Mouse (Mus musculus) cerebellum, adult (tissue): Measurements from ENCODE around the gene Ndufa6.

Source experiments
- ATAC-seq: cut with Nextera tagmentation; 2 replicates; pipeline ENCODE4 v1.9.2; 2017; ENCODE audit warnings: mild to moderate bottlenecking, moderate library complexity, mixed read lengths; ENCODE audit not compliant: insufficient number of reproducible peaks, low FRiP score, low TSS enrichment

The Ndufa6 gene

DNA sequence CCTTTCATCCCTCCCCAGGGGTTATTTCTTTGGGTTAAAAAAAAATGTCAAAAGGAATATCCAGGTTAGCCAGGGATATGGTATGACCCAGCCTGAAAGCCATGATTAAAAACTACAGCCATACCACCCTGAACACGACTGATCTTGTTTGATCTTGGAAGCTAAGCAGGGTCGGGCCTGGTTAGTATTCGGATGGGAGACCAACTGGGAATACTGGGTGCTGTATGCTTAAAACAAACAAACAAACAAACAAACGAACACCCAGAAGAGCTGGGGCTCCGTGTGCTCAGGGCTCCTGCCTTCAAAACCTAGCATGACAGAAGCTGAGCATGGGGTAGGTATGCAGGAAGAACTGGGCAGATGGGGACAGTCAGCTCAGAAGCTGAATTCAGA is 11.6 kb downstream of the Ndufa6 start:
- ATAC-seq: no peak

DNA sequence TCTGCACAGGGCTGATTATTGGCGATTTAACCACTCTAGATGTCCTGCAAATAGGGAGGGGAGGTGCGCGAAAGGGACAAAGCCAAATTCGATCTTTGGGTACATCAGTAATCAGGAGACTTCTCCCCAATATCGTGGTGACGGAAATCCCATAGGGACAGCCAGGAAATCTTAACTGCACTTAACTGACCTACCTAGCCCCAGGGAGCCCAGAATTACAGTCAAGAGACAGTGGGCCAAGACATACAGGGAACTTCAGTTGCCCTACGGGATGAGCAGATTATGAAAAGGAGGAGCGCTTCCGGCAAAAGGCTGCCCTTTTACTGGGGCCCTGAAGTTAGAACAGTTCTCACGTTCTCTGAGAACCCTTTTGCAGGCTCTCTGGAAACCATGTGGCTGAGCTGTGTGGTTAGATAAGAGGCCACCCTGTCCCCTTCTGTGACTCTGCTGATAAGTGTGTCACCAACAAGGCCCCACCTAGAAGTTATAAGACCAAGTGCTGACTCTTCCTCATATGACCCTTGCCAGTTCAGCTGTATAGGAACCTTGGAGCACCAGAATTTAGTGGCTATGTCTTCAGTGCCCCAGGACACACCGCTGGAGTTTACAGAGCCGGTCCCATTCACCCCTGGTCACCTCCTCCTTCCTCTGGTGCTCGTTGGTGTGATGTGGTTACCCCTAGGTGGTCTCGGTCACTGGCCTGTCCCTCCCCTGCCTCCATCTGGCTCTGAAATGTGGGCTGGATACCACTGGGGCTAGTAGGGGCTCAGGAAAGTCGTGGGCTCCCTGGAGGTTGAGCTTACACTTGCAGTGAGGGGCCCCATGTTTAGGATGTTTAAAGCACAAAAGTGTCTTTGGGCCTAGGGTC is 12.2 kb downstream of the Ndufa6 start:
- no peak for ATAC-seq

DNA sequence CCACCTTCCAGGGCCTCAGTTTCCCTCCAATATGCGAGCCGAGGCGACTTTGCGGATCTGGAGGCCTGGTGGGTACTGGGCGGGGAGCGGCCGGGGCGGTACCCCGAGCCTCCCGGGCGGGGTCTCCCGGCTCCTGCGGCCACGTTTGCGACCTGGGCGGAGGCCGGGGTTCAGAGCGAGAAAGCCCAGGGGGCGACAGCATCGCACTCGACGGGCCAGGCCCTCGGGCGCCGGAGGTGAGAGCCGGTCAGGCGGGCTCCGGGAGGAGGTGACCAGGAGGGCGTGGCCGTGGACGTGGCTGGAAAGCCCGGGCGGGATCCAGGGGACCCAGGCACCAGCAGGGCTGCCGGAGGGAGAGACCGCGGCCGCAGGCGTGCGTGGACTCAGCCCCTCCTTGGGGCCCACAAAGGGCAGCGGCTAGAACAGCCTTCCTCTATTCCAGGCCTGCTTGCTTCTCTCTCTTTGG is 13.1 kb downstream of the Ndufa6 start:
- ATAC-seq: no peak

DNA sequence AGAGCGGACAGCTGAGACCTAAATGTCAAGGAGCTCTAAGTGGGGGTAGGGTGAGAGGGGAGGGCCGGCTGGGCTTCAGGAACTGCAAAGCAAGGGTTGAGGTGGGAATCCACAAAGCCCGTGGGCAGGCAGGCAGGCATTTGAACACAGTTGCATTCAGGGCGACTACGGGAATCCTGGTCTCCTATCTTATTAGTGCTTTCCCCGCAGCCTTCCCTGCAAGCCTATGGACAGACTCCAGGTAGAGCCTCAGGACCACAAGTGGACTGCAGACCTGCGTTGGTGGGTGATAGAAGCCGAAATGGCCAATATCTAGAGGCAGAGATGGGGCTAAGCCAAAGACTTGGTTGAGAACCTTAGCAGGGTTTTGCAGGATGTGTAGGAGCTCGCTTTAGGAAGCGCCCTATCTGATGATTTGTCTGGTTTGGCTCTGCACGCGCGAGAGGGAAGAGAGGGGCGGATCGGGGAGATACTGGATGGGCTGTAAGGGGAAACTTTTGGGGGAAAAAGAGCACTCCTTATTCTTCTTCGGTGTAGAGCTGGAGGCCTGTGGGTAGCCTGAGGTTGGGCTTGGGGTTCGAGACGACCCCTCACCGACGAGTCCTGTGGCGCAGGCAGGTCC is 13.6 kb downstream of the Ndufa6 start:
- no peak for ATAC-seq

DNA sequence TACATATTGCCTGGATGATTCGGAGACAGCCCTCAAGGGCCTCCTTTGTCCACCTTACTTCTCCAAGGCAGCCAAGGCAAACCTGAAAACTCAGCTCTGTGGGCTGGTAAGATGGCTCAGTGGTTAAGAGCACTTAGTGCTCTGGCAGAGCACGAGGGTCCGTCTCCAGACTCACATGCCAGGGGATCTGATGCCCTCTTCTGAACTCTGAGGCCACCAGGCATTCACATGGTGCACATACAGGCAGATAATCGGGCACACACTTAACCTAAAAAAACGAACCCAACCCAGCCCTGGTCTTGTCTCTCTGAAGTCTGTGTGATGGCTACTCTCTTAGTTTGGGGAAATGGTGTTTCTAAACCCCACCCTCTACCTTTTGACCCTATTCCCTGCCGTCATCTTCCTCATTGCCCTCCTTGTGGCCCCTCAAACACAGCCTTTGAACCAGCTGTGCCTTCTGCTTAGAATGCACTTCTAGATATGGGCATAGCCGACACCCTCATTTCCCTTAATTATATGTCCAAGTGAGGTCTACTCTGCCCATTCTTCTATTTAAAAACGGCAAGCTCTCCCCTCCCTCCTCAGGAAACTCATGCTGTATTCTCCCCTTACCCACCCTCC is 14.4 kb downstream of the Ndufa6 start:
- ATAC-seq: no peak

DNA sequence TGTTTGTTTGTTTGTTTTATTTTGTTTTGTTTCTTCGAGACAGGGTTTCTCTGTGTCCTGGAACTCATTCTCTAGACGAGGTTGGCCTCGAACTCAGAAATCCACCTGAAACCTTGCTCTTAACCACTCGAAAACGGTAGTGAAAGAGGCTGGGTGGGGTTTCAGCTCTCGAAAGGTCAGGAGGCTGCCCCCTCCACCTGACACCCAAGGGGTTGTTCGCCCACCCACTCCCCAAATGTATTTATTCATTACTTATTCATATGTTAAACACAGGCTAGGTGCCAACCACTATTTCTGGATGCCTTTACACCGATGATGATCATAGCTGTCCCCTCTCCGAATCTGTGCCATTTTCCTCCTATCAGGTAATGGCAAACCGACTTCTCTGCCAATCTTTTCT is 15.0 kb downstream of the Ndufa6 start:
- ATAC-seq: no peak

DNA sequence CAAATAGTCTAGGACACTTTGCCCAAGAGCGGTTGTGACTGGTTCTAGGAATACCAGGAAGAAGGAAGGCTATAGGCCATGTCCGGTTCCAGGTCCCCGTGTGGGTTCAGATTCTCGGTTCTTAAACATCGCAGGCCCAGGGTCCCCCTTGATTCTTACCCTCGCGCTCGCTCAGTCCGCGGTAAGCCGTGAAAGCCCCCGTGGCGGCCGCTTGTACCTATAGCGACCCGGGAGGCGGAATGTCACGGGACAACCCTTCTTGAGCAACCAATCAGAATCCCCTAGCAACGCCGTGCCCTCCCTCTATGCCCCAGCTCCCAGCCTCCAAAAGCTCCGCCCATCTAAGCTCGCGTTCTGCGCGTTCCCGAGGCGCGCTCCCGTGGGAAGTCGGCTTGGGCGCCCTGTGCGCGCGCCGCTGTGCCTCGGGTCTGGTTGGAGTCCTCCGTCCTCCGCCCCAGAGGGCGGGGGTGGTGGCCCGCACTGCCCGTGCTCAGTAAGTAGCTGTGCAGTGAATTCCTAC is 15.5 kb downstream of the Ndufa6 start, which contains the start of the genes Naga, Pheta2 and Smdt1:
Gene Naga (minus strand): TSS at position 333 of the 520 bp plus-strand sequence.
Gene Pheta2 (plus strand): TSS at position 350 of the 520 bp plus-strand sequence.
Gene Smdt1 (plus strand): TSS at position 367 of the 520 bp plus-strand sequence.
- ATAC-seq: peak; percentile 89

DNA sequence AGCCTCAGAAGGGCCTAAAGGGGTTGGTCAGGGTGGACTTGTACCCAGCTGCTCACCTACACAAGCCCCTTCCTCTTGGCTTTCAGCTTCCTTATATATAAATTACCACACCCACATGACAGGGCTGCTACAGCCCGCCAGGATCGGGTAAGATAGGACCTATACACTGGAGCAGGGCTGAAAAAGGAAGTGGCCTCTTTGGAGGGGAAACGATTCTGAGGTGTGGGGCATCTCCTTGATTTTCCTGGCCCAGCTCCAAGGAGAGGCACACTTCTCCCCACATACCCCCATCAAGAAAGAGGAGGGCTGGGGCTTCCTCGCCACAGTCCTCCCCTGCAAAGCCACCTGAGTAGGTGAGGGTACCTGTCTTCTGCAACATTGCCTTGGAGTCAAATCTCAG is 16.2 kb downstream of the Ndufa6 start:
- no peak for ATAC-seq

DNA sequence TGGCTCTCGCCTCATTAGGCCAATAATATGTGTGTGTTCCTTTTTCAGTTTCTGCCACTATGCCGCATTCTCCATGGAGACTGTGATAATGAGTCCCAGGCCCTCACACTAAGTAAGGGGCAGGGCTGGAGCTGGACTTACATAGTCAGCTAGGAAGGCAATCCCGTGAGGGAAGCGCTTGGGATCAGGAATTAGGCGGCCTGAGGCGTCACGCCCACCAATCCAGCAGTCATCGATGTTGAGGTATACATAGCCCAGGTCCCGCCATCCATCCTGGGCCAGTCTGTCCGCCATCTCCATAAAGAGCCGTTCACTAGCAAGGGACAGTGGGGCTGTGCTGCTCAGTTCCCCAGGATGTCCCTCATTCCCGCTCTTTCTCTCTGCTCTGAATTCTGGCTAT is 17.5 kb downstream of the Ndufa6 start:
- ATAC-seq: no peak

DNA sequence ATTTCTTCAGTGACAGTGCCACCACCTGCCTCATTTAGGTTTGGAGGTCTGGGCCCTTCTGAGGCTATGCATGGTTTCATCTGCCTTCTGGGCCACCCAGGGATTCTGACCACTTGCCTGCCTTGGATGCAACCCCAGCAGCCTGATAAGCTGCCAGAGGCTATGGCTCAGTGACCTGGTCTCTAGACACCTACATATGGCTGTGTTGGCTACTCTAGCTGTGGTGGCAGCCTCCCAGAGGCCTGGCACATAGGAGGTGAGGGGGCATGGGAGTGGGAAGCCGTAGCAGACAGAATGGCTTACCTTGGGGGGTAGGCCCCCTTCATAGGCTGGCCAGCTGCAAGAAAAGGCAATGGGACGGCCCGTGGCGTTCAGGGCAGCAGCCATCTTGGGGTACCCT is 18.9 kb downstream of the Ndufa6 start:
- no peak for ATAC-seq

DNA sequence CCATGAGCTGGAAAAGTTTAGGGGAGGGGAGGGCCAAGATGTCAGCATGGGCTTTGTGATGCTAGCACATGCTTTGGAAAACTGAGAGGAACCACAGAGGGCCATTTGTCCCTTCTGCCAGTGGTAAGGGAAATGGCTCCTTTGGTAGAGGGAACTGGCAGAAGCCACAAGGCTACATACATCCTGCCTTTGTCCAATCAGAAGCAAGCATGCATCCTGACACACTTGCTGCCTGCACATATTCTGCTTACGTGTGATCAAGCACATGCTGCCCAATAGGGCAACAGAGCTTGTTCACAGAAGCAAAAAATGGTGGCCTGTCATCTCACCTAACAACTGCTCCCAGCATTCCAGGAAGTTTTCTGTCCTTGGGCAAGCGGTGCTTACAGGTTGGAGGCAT is 28.7 kb downstream of the Ndufa6 start:
- ATAC-seq: no peak

DNA sequence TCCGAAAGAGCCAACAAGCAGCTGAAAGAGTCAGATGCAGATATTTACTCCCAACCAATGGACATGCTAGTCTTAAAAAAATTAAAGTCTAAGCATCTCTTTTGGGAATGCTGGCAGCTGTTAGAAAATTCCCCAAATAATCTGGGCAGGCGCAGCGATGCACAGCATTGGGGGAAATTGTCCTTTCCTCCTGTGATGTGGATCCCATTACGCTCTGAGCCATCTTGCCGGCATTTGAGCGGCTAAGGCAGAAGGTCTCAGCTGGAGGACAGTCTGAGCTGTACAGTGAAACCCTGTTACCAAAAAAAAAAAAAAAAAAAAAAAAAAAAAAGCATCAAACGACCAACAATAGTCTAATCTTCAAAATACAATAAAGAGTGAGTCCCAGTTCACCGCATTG is 31.9 kb downstream of the Ndufa6 start:
- ATAC-seq: no peak

DNA sequence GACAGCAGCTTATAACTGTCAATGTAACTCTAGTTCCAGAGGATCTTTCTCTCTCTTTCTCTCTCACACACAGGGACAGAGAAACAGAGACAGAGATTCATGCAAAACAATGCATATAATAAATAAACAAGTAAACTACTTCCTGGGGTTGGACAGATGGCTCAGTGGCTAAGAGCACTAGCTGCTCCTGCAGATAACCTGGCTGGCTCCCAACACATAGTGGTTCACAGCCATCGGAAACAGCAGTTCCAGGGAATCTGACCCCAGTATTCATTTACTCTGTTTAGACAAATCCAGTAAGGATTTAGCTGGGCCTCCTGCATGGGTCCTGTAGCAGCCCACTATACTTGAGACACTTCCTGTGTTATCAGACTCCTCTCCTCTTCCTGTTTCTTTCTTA is 34.5 kb downstream of the Ndufa6 start:
- ATAC-seq: no peak

DNA sequence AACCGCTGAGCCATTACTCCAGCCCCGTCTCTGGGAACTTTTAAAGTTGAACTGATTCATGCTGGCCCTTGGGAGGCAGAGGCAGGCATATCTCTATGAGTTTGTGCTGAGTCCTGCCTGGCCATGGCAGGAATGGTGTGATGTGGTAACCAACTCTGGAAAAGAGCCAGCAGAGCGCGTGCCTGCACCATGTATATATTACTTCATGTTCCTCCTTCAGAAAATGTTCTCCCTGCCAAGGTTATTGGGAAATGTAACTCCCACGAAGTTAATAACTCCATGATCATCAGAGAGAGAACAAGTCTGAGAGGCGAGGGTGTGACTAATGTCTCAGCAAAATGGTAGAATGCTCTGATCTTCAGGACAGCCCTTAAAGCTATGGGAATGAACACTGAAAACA is 36.3 kb downstream of the Ndufa6 start:
- ATAC-seq: no peak

DNA sequence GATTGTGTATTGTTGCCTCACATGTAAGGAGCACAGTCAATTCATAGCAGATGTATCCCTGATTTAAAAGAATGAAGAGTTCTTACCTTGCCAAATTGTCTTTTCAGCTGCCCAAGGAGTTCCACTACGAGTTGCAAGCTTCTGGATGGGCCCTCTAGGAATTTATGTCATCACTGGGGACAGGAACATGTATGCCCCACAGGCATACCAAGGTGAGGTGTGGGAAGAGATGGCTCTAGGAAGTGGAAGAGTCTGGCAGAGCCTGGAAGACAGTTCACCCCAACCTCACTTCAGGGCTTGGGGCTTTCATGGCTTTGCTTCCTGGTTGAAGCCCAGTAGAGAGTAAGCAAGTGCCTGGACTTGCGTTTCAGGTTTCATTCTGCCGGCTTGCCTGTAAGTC is 45.7 kb downstream of the Ndufa6 start:
- ATAC-seq: no peak

DNA sequence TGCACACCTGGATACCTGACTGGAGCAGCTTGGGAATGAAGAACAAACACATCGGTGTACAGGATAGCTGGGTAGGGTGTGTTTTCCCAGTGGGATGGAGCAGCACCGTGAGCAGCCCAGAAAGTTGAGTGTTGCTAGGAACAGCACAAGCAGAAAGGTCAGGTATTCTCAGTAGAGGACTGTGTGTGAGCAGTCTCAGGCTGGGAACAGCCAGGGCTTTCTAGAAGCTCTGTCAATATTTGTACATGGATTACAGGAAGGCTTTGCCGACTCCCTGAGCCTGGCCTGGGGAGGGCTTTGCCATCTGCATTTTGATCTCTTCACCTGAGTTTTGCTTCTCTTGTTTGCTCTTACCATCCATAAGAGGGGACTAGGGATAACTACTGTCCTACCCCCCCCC is 47.0 kb downstream of the Ndufa6 start:
- no peak for ATAC-seq
